Mouse (Mus musculus): ENCODE results near the gene Sh3yl1. TPM values are rescaled to one million over a fixed set of nuclear protein-coding genes. Genes with fewer than 3 reads are reported as not detected.

Gene Sh3yl1
- total RNA-seq, 1 experiment from 2014 or later, result 0.05 TPM

DNA sequence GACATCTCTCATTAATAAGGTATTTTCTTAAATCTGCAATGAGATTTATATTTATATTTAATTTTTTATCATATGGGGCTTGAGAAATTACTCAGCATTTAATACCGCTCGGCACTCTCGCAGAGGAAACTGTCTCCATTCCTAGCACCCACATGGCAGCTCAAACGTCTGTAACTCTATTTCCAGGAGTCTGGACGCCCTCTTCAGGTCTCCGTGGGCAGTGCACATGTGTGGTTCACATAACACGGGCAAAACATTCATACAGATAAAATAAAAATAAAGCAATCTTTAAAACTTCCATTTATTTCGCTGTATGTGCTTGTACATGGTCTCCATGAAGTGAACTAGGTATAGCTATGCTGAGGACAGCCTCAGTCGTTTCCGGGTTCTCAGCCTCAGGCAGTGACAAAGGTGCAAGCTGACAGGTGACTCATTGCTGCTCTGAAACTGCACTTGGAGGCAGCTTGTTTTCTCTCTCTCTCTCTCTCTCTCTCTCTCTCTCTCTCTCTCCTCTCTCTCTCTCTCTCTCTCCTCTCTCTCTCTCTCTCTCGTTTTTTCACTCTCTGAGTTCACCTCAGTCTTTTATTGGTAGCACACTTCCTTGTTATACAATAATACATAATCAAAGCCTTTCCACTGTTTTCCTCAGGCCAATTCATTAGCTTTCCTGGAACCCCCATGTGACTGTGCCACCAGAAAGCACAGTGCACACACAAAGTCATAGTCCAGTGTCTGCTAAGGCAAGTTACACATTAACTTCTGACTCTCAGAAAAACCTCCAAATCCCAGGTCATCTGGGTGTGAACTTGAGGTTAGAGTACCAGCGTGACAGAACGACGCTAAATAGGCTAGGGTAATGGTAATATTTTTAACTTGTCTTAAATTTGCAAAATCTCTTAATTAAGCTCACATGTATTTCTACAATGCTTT is 31.9 kb downstream of the Sh3yl1 start:
- ATAC-seq (replicated peaks; ENCODE audit: low read depth, poor library complexity, severe bottlenecking), result no peak

GRCm38 (mm10) chr12:30944197-30944596 is 32.7 kb downstream of the Sh3yl1 start:
- no peak for ATAC-seq (replicated peaks; ENCODE audit: low read depth, poor library complexity, severe bottlenecking)

- no peak for ATAC-seq (replicated peaks; ENCODE audit: low read depth, poor library complexity, severe bottlenecking)
These were observed 59.2 kb downstream of the Sh3yl1 start for GRCm38 (mm10) chr12:30970700-30971099.

- no peak for ATAC-seq (replicated peaks; ENCODE audit: low read depth, poor library complexity, severe bottlenecking)
These were observed 92.3 kb downstream of the Sh3yl1 start for GRCm38 (mm10) chr12:31003795-31004194.

- ATAC-seq (replicated peaks; ENCODE audit: low read depth, poor library complexity, severe bottlenecking), result peak; percentile 88
These were observed 93.5 kb downstream of the Sh3yl1 start for GRCm38 (mm10) chr12:31005010-31005409.

- ATAC-seq (replicated peaks; ENCODE audit: low read depth, poor library complexity, severe bottlenecking), result peak; percentile 88
These were observed 96.7 kb downstream of the Sh3yl1 start for GRCm38 (mm10) chr12:31008171-31008570.

Other genes with a start within 250 kb of the Sh3yl1 start
- not detected in 2 replicates for gene Alkal2, start 27.3 kb upstream of the Sh3yl1 start, total RNA-seq (2017)
- 105 and 126 TPM in 2 replicates for gene Acp1, start 79 bp upstream of the Sh3yl1 start, total RNA-seq (2017)
- gene Fam110c, start 162.2 kb downstream of the Sh3yl1 start, total RNA-seq (2017), result 0.63 and 2.5 TPM in 2 replicates

Data from common myeloid progenitor, adult 5-6 weeks (primary cell).